Mouse (Mus musculus) MEL (cell line): Measurements from ENCODE around the gene Tmprss6. TPM values are rescaled to one million over a fixed set of nuclear protein-coding genes. Genes with fewer than 3 reads are reported as not detected.

Experiments
- DNase-seq: peaks from one replicate; pipeline ENCODE4 v3.0.0; 2011; ENCODE audit warnings: low read depth, low spot score
- H3K27ac ChIP-seq: 2 replicates; pipeline ENCODE4 v1.5.1; 2012; ENCODE audit warnings: low read depth, mild to moderate bottlenecking, control low read depth, low read length, moderate library complexity; ENCODE audit not compliant: control insufficient read depth
- H3K27me3 ChIP-seq, 2 experiments: fragments of 150-350 bp in 1 of 2; sonication (generic) in 1 of 2; 2 replicates each; pipeline ENCODE4 v1.6.1; 2012; ENCODE audit warnings: low read length in 2 of 2, mild to moderate bottlenecking in 2 of 2, improper control_type of control experiment in 1 of 2, moderate library complexity in 1 of 2; ENCODE audit not compliant: insufficient read depth in 2 of 2, control insufficient read depth in 1 of 2
- H3K36me3 ChIP-seq, 2 experiments: 2 replicates each; pipeline ENCODE4 v1.6.1; 2012 to 2014; ENCODE audit warnings: low read length in 2 of 2, improper control_type of control experiment in 1 of 2, inconsistent platforms in 1 of 2, mild to moderate bottlenecking in 1 of 2; ENCODE audit not compliant: insufficient read depth in 2 of 2, control insufficient read depth in 1 of 2
- H3K4me1 ChIP-seq, 2 experiments: fragments of 150-350 bp in 1 of 2; sonication (generic) in 1 of 2; 2 replicates each; pipeline ENCODE4 v1.6.1; 2012; ENCODE audit warnings: low read length in 2 of 2, improper control_type of control experiment in 1 of 2, mild to moderate bottlenecking in 1 of 2; ENCODE audit not compliant: insufficient read depth in 2 of 2, control insufficient read depth in 1 of 2
- H3K4me3 ChIP-seq, 2 experiments: fragments of 150-350 bp in 1 of 2; sonication (generic) in 1 of 2; 2 replicates each; pipeline ENCODE4 v1.5.1; 2012; ENCODE audit warnings: low read depth in 2 of 2, low read length in 2 of 2, mild to moderate bottlenecking in 2 of 2, moderate library complexity in 2 of 2, control low read depth in 1 of 2, improper control_type of control experiment in 1 of 2; ENCODE audit not compliant: control insufficient read depth in 1 of 2, insufficient read depth in 1 of 2
- H3K79me2 ChIP-seq: 2 replicates; pipeline ENCODE4 v1.6.1; 2012; ENCODE audit warnings: mild to moderate bottlenecking, low read length, moderate library complexity; ENCODE audit not compliant: control insufficient read depth, poor library complexity, insufficient read depth
- H3K9ac ChIP-seq: 2 replicates; pipeline ENCODE4 v1.6.1; 2012; ENCODE audit warnings: low read depth, mild to moderate bottlenecking, control low read depth, low read length, moderate library complexity; ENCODE audit not compliant: control insufficient read depth, poor library complexity, severe bottlenecking
- H3K9me3 ChIP-seq: fragments of 150-350 bp; sonication (generic); replicated peaks from 2 replicates; pipeline ENCODE4 v1.6.1; 2012; ENCODE audit warnings: mild to moderate bottlenecking, low read length, improper control_type of control experiment, moderate library complexity; ENCODE audit not compliant: insufficient read depth
- BHLHE40 ChIP-seq: IDR thresholded peaks from 2 replicates; pipeline ENCODE4 v1.6.1; 2012; ENCODE audit warnings: low read depth, mild to moderate bottlenecking, inconsistent platforms, low read length, improper control_type of control experiment, borderline replicate concordance
- ELF1 ChIP-seq: IDR thresholded peaks from 2 replicates; pipeline ENCODE4 v1.6.1; 2014; ENCODE audit warnings: low read depth, mild to moderate bottlenecking, inconsistent platforms, low read length, improper control_type of control experiment, moderate library complexity
- KAT2A ChIP-seq: conservative IDR thresholded peaks from 2 replicates; pipeline ENCODE4 v1.6.1; 2012; ENCODE audit warnings: low read depth, low read length, improper control_type of control experiment, inconsistent platforms
- MAFK ChIP-seq: IDR thresholded peaks from 2 replicates; pipeline ENCODE4 v1.6.1; 2011; ENCODE audit warnings: low read depth, mild to moderate bottlenecking, low read length, improper control_type of control experiment, borderline replicate concordance
- MAZ ChIP-seq: IDR thresholded peaks from 2 replicates; pipeline ENCODE4 v1.6.1; 2012; ENCODE audit warnings: low read depth, mild to moderate bottlenecking, inconsistent platforms, low read length, improper control_type of control experiment
- MEF2A ChIP-seq: IDR thresholded peaks from 2 replicates; pipeline ENCODE4 v1.6.1; 2014; ENCODE audit warnings: low read depth, mild to moderate bottlenecking, inconsistent platforms, low read length, improper control_type of control experiment; ENCODE audit not compliant: poor library complexity, insufficient replicate concordance, severe bottlenecking; ENCODE audit errors: extremely low read depth
- MXI1 ChIP-seq: IDR thresholded peaks from 2 replicates; pipeline ENCODE4 v1.6.1; 2011; ENCODE audit warnings: mild to moderate bottlenecking, low read depth, low read length, improper control_type of control experiment
- MYB ChIP-seq: IDR thresholded peaks from 2 replicates; pipeline ENCODE4 v1.6.1; 2011; ENCODE audit warnings: mild to moderate bottlenecking, low read depth, low read length, improper control_type of control experiment
- NELFE ChIP-seq: IDR thresholded peaks from 2 replicates; pipeline ENCODE4 v1.6.1; 2011; ENCODE audit warnings: low read depth, low read length, improper control_type of control experiment
- POLR2AphosphoS5 ChIP-seq: IDR thresholded peaks from 2 replicates; pipeline ENCODE4 v1.6.1; 2012; ENCODE audit warnings: low read depth, borderline replicate concordance, mild to moderate bottlenecking, inconsistent platforms, low read length, moderate library complexity, mixed read lengths
- RAD21 ChIP-seq: IDR thresholded peaks from 2 replicates; pipeline ENCODE4 v1.6.1; 2011; ENCODE audit warnings: mild to moderate bottlenecking, low read depth, low read length, improper control_type of control experiment
- RCOR1 ChIP-seq: IDR thresholded peaks from 2 replicates; pipeline ENCODE4 v1.6.1; 2012; ENCODE audit warnings: low read depth, mild to moderate bottlenecking, inconsistent platforms, low read length, improper control_type of control experiment
- SMC3 ChIP-seq: IDR thresholded peaks from 2 replicates; pipeline ENCODE4 v1.6.1; 2011; ENCODE audit warnings: low read depth, low read length, improper control_type of control experiment
- TAL1 ChIP-seq: IDR thresholded peaks from 2 replicates; pipeline ENCODE4 v1.6.1; 2012; ENCODE audit warnings: mild to moderate bottlenecking, inconsistent platforms, low read length, moderate library complexity, mixed read lengths
- TBP ChIP-seq: IDR thresholded peaks from 2 replicates; pipeline ENCODE4 v1.8.0; 2011; ENCODE audit warnings: low read depth, low read length, improper control_type of control experiment
- ZKSCAN1 ChIP-seq: IDR thresholded peaks from 2 replicates; pipeline ENCODE4 v1.6.1; 2012; ENCODE audit warnings: low read depth, mild to moderate bottlenecking, inconsistent platforms, low read length, improper control_type of control experiment, moderate library complexity
- ZMIZ1 ChIP-seq: IDR thresholded peaks from 2 replicates; pipeline ENCODE4 v1.6.1; 2012; ENCODE audit warnings: low read depth, mild to moderate bottlenecking, inconsistent platforms, low read length, improper control_type of control experiment, moderate library complexity
- polyA plus RNA-seq, 2 experiments: library from polyadenylated mRNA; stranded (reverse) in 1 of 2; unstranded in 1 of 2; fragments of >175 nt in 1 of 2; fragments of >200 nt in 1 of 2; gene quantifications; 2 replicates each; pipeline versions ENCODE4 v1.2.1 to v1.2.4; 2012; ENCODE audit warnings: low replicate concordance in 2 of 2, low read depth in 1 of 2; ENCODE audit not compliant: insufficient read length in 2 of 2, insufficient read depth in 1 of 2, missing spikeins in 1 of 2
- total RNA-seq: library from RNA; depleted of rRNA; stranded (reverse); fragments of 300-350 nt; gene quantifications from 2 replicates; pipeline ENCODE4 v1.2.3, GENCODE M21; 2012

Tmprss6 gene
- total and polyA plus RNA-seq, 3 experiments: 0.11 to 0.12 TPM; not detected in 1

GRCm38 (mm10) chr15:78471902-78472301 is 3.5 kb upstream of the Tmprss6 start (continued):
- TF ChIP-seq KAT2A: no peak
- no peak for TF ChIP-seq ZMIZ1

GRCm38 (mm10) chr15:78470495-78471276 is 2.3 kb upstream of the Tmprss6 start:
- no peaks in the 10 kb centered on the region for H3K4me1 ChIP-seq

GRCm38 (mm10) chr15:78467570-78467969 is 864 bp downstream of the Tmprss6 start:
- Histone ChIP-seq H3K27me3 (peaks cover 0 to 12% of the 10 kb centered on the region in 2 experiments; a peak in 3 of 4 replicates), H3K9ac (no peak overlapping the region), H3K36me3 (no peaks in the 10 kb centered on the region)

More at GRCm38 (mm10) chr15:78470495-78471276, 2.3 kb upstream of the Tmprss6 start:
- Histone ChIP-seq H3K9me3 (no peaks in the 10 kb centered on the region), H3K27ac (no peak overlapping the region), H3K79me2 (no peaks in the 10 kb centered on the region), H3K4me3 (no peak overlapping the region), H3K9ac (no peak overlapping the region), H3K36me3 (no peaks in the 10 kb centered on the region), H3K27me3 (peaks cover 2 to 17% of the 10 kb centered on the region in 2 experiments; a peak in 3 of 4 replicates)
- TF ChIP-seq MAZ: no peak
- no peak for TF ChIP-seq ZKSCAN1
- no peak for TF ChIP-seq RCOR1
- TF ChIP-seq MYB: no peak
- no peak for TF ChIP-seq SMC3
- TF ChIP-seq TAL1: no peak
- no peak for TF ChIP-seq MAFK
- TF ChIP-seq MXI1: no peak
- DNase-seq: no peak

More at GRCm38 (mm10) chr15:78467570-78467969, 864 bp downstream of the Tmprss6 start:
- no peak overlapping the region for H3K4me3 ChIP-seq
- TF ChIP-seq ELF1 (no peak), BHLHE40 (no peak), RAD21 (no peak), TBP (no peak), MEF2A (no peak), POLR2AphosphoS5 (no peak), NELFE (no peak)
- H3K9me3 ChIP-seq: no peaks in the 10 kb centered on the region
- DNase-seq: no peak
- no peak overlapping the region for H3K27ac ChIP-seq
- H3K79me2 ChIP-seq: no peaks in the 10 kb centered on the region
- no peaks in the 10 kb centered on the region for H3K4me1 ChIP-seq
